Mouse (Mus musculus) brain, adult 2 months (tissue): ENCODE measurements at regions not wholly inside any gene's neighbourhood (a gene's known extent, or its start where the extent isn't known, plus 50 kb on each side); places are given as distances from the start of the nearest gene placed in this dataset.

ENCODE experiments used
- DNase-seq: peaks from one replicate; pipeline ENCODE4 v3.0.0; 2011; ENCODE audit warnings: low read depth, low spot score

DNA sequence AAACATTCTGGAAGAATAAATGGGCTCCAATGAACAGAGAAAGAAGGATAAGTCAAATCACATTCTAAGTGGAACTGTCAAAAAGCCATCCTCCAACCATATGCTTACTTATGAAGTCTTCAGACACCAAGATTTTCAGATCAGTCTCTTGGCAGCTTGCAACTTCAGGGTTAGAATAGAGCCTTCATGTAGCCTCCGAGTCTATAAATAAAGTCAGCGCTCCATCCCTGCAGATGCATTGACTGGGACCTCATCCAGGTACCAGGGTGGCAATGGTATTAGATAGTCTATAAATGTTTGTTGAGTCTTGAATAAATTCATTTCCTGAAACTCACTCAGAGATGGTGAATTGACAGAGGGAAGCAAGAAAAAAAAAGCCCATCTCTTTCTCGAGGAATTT is 107.2 kb upstream of the Eepd1 start:
- peak; percentile 69 for DNase-seq

DNA sequence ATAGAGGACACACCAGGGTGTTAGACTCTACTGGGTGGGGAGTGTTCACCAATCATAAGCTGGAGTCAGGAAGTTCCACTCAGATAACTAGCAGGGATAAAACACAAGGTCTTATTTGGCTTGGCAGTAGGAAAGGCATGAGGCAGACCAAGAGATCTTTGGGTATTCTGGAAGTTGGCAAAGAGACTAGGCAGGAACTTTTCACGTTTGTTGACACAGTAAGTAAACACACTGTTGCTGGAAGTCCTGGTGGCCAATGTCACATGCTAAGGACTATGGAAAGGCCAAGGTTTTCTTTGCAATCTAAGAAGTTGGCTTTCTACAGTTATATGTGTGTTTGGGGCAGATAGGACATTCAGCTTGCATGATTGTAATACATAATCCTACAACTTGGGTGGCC is 105.1 kb upstream of the Eepd1 start:
- no peak for DNase-seq

DNA sequence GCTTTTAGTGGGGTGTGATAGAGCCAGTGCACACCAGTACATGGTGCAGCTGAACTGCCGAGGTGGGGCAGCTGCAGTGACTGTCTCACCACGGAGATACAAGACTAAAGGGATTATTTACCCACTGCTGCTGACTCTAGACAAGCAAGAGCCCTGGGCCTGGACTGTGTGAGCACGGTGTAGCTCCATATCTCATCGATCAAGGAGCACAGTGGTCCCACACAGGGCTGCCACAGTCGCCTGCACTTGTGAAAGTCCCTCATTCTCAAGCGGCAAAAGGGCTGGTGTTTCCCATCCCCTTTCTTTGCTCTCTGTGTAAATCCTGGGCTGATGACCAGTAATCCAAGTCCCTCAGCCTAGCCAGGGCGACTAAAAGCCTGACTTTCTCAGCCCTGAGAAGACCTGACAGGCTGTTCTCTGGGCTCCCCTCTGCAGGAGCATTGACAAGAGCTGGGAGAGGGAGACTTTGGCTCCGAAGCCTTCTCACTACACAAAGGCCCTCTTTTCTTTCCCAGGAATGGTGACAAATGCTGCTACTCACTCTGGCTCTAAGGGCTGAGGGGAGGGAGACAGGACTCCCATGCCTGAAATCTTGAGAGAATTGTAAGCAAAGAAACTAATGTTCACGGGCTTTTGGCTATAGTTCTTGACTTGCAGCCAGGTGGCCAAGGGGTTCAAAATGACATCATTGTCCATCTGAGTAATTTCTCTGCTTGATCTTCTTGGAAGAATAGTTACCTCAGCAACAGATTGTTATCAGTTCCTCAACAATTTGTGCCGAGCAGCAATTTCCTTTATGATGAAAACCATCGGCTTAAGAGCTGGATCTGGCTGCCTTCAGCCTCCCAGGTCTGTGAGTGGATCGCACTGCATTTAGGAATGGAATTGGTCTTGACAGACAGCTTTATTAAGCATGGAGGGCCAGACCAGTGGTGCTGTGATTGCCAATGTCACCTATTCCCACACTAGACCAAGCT is 103.3 kb upstream of the Eepd1 start:
- DNase-seq: peak; percentile 22

DNA sequence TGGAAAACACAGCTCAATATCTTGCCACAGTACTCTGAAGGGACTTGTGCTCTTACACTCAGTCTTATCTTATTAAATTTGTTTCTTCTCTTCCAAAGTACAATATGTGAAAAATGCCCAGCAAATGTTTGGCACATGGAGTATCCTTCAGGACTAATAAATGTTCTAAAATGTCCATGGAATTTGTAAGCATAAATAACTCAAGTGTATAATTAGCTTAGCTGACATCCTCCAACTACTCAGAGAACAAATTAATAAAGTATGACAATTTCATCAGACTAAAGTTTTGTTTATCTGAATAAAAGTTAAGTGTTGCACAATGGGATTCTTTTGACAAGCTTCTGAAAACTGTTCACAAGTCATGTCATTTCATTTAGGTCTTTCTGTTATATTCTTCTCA is 96.0 kb upstream of the Eepd1 start:
- DNase-seq: no peak

DNA sequence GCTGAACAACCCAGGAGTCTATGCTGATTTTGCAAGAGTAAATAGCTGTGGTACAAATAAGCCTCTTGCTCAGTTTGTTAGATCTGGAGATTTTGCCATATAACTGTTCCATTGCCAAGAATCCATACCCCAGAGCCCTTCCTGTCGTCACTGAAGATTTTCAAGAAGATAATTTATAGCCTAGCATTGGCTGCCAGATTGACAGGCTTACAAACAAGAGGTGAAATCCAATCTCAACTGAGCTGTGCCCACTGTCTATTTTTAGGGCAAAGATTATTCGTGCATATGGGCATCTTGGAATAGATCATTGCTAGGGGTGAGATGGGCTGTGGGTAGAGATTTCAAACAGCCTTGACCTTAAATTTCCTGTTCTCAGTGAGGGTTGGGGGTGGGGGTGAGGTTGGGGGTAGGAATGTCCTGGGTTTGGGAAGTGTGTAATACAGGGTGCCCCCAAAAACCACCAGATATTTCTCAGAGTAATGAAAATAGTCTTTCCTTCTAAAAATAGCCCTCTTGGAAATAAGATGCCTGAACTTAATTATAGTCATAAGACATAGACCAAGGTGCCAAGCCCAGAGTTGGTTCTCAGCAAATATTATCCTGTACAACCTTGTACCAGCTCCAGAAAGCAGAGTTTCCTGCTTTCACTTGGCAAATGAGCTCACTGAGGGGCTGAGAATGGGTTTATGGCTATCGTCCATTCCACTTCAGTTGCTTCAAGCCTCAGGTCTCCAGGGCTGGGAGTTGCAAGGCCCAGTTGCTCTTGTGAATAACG is 93.3 kb upstream of the Eepd1 start:
- DNase-seq: no peak

DNA sequence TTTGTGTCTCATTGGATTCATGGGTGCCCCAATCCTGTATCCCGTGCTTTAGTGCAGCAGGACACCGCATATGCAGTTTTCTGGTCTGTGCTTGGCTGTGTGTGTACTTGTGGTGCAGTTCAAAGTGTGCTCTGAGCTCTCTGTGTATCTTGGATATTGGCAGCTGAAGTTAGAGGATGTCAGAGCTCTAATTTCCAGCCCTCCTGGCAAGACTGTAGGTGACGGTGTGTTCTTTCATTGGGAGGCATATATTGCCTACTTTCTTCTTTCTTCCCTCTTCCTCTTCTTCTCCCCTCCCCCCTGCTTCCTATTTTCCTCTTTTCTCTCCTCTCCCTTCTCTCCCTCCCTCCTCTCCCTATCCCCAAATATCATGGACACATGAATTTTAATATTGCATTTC is 92.0 kb upstream of the Eepd1 start:
- no peak for DNase-seq

DNA sequence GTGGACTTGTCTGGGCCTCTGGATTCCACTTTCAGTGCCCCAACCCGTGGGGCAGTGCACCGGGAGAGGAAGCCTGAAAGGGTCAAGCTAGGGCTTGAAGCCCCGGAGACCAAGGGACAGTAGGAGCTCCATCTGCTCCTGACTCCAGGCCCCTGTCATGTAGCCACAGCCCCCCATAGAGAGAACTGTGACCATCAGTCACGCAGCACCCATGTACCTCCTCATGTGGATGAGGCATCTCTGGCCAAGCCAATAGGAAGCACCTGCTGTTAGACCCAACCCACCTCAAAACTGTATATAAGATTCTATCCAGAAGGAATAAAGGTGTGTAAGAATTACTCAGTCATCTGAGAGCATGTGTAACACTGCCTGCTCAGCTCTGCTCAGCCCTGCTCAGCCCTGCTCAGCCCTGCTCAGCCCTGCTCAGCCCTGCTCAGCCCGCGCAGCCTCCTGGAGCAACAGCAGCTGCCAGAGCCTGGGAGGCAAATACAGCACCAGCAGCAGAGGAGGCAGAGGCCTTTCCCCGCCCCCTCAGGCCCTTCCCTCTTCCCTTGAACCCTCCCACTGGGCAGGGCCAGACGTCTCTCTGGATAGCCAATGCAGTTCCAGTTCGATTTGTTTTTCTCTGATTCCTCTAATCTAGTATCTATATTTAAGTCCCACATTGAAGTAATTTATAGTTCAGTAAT is 80.6 kb upstream of the Eepd1 start:
- DNase-seq: peak; percentile 65

DNA sequence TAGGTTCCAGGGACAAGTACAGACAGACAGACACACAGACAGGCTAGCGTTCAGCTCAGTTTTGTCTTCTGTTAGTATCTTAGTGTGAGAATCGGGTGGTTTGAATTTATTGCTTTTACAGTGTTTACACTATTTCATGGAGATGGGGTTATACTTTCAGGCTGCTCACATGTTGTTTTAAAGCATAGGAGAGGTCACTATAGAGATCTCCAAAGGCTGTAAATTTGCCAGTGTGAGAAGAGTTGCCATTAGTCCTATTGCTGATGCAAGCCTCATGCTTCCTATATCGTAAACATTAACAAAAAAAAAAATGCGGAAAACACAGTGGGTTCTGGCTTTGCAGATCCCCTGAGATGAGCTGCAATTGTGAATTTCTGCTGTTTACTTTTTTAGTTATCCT is 75.5 kb upstream of the Eepd1 start:
- DNase-seq: no peak

DNA sequence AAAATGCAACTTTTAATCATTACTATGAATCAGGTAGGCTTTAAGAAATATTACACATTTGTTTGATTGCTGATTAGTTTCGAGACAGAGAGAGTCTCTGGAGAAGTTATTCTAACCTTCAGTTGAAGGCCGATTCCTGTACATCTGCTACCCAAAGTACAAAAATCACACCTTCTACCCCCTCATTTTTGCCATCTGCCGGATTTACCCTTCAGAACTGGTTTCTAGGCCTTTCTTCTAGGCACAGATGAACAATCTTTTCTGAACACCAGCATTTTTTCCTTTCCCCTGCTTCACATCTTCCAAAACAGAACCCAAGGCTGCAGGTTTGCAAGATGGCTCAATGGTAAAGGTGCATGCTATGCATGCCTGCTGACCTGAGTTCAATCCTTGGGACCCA is 72.8 kb upstream of the Eepd1 start:
- DNase-seq: peak; percentile 84

DNA sequence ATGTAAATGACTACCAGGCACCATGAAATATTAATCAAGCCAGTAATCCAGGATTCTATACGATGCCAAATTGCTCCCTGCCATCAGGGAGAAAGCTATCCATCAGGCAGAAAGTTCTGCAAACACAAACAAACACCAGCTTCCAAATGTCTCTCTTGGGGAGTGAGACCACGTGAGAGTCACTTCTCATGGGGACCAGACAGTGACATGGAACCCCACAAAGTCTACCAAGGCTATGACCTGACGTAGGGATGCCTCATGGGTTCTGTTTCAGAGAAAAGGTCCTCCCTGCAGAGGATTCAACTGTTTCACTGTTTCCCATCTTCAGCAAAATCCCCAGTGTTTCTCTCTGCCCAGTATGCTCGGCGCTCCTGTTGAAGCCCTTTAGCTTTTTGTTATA is 71.6 kb upstream of the Eepd1 start:
- no peak for DNase-seq

DNA sequence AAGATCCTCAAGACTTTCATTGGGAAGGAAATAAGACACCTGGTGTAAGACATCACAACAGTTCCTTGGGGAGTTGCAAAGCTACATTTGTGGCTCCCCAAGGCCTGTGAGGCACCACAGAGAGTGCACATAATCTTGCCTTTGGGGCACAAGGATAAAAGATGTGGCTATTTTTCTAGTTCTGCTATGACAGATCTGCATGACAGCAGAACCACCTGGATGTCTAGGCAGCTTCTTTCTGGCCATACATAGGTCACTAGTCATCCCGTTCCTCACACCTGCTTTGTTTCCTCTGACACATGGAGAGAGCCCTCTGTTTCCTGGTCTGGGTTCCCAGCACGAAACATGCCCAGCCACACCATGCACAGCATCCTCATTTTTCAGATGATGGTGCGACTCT is 67.5 kb upstream of the Eepd1 start:
- DNase-seq: no peak

DNA sequence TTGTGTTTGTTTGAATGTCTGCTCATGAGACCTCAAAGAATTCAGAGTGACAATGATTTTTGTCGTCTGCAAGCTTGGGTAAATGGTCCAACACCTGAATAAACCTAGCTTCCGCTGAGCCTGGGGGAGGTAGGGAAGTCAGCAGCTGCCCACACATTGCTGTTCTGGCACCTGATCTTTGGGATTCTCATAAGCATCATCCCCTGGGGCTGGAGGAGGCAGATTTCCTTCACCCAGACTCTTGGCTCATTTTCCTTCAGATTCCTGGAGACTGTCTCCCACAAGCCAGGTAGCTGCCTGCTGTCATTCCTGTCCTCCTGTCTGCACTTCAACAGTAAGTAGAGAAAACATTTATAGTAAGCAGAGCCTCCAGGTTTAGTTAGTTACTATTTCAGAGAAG is 67.0 kb upstream of the Eepd1 start:
- DNase-seq: peak; percentile 56

DNA sequence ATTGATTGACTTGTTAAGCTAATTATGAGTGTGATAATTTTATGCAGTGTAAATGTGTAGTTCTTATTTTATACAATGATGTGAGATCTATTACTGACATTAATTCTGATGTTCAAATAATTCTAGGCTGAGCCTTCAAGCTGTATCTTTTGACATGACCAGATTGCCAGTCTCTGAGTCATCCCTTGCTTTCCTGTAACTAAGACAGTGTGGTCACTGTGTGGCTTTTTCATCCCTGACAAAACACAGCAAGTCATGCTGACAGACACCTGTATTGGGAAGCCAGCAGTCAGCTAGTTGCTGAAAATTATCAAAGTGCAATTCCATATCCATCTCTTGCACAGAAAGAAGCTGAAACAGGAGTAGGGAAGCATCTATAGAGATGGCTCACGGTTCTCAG is 54.4 kb upstream of the Eepd1 start:
- no peak for DNase-seq

DNA sequence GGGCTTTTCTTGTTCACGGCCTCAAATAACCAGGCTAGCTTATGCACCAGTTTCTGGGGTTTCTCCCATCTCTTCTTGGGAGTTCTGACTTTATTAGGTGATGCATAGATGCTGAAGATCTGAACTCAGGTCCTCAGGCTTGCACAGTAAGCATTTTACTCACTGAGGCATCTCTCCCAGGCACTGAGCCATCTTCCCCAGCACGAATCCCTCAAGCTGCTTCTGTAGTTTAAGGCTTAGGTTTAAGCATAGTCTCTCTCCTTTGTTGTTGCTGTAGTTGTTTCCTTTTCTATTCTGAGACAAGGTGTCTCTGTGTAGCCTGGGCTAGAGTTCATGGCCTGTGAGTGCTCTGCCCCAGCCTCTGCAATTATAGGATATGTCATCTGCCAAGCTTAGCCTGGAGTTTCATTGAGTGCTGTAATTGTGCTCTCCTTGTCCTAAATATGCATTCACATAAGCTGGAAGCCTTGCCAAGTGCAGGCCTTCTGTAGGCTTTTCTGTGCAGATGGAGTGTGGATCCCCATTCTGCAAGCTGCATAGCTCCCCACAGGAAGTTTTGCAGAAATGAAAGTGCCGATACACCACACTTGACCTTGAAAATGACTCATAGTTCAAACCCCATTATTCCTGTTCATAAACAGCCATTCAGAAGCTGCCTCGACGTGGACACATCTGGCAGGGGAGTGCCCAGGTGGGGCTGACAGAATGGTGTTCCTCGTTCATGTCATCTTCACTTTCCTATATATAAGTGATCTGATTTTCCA is 51.7 kb upstream of the Eepd1 start:
- peak; percentile 84 for DNase-seq
